Mouse (Mus musculus) adrenal gland, postnatal 0 days (tissue): Measurements from ENCODE around the gene Fam20b. TPM values are rescaled to one million over a fixed set of nuclear protein-coding genes. Genes with fewer than 3 reads are reported as not detected.

Experiments
- polyA plus RNA-seq: library from polyadenylated mRNA; unstranded; fragments of >200 nt; fragmentation: Nextera tagmentation; extraction: Ambion mirVana; gene quantifications from 2 replicates; pipeline ENCODE4 v1.2.1, GENCODE M21; 2015

The Fam20b gene
- polyA plus RNA-seq = 13.5 and 19.8 TPM in 2 replicates

GRCm38 (mm10) chr1:156718950-156719805 lies at the start of gene Fam20b:
Gene Fam20b, minus strand, starts transcription at chr1:156719086.

GRCm38 (mm10) chr1:156674195-156675000 lies 44.5 kb downstream of the Fam20b start, which contains the start of gene Tor3a:
Gene Tor3a, minus strand, starts transcription at chr1:156674356.

Other genes starting within 250 kb of the Fam20b start
- gene Soat1, start 244.8 kb downstream of the Fam20b start, polyA plus RNA-seq = 104 and 302 TPM in 2 replicates
- gene Gm10031, start 195.1 kb downstream of the Fam20b start, polyA plus RNA-seq = 0.25 and 0.33 TPM in 2 replicates
- gene Abl2, start 160.3 kb downstream of the Fam20b start, polyA plus RNA-seq = 1.7 and 1.9 TPM in 2 replicates
- 12.4 and 16.7 TPM in 2 replicates for gene Tor3a, start 44.7 kb downstream of the Fam20b start, polyA plus RNA-seq
- gene Angptl1, start 119.5 kb upstream of the Fam20b start, polyA plus RNA-seq = 13.8 and 14.9 TPM in 2 replicates
- gene Ralgps2, start 220.5 kb upstream of the Fam20b start, polyA plus RNA-seq = 37.0 and 37.6 TPM in 2 replicates